Mouse (Mus musculus) left cerebral cortex, adult 18-20 months (tissue): ENCODE measurements around the gene Ndufb7. TPM values are rescaled to one million over a fixed set of nuclear protein-coding genes. Genes with fewer than 3 reads are reported as not detected.
A peak's percentile ranks its signal among the peaks of the same experiment; 100 is the strongest.
"Not testable (repeated sequence)": the region's sequence is repeated elsewhere in the genome, so short reads cannot be mapped to it uniquely, and the experiment has no call there.

Experiments used
- DNase-seq, 2 experiments: peaks; one replicate each; pipeline ENCODE4 v3.0.0; 2021 to 2022; ENCODE audit warnings: low spot score in 2 of 2, mixed read lengths in 1 of 2
- total RNA-seq, 2 experiments: library from RNA; stranded (reverse); gene quantifications; 2 replicates each; pipeline ENCODE4 v1.2.3; 2021

Ndufb7 gene
- total RNA-seq, 2 experiments from 2014 or later: 136 to 155 TPM

DNA sequence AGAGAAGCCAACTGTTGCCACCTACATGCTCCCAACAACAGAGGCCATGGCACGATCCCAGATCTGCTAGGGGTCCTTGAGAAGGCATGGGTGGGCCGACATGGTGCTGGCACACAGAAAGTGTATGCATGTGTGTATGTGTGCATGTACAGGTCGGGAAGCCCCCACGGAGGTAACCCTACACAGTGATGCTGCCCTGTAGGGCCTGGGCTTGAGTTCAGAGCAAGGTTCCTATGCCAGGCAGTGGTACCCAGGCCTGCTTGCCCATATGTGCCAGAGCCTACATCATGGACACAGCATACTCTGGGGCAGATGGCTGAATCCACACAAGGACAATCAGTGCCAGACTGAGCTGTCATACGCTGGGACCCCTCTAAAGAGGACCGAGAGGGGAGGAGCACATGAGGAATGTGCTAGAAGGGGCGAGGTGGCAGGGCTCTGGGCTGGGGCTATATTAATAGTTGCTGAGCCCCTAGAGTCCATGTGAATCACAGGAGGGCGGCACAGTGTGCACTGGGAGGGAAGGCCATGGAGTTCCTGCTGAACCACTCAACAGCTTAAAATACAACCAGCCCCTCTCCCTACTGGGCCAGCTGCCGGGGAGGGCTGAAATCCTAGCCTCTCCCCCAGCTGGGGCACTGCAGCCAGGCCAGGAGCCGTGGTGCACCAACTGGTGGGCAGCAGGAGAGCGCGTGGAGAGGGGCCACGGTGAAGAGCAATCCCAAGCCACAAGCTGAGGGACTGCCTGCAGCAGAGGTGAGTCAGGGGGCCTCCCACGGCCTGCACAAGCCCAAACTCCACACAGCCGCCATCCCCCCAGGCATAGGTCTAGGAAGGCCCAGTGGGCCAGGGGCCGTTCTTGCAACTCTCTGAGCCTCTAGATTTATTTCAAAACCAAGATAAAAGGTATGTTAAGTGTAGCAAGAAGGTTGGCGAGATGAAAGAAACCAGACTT is 9.4 kb downstream of the Ndufb7 start:
- peak in 1 of 2 experiments; percentile 3 for DNase-seq

DNA sequence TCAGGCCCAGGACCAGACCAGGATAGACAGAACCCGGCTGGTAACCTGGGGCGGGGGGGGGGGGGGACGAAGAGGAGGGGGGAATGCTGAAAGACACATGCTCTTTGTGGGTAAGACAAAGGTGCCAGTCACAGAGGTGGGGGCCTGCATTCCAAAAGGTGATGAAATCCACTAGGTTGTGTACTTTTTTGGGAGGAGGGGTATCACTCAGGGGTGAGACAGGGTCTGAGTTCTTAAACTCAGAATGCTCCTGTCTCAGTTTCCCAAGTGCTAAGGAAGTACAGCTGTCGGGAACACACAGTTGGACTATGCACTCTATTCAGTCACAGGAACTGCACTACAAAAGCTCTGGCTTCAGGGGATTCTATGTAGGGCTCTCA is 10.0 kb downstream of the Ndufb7 start:
- peak in 1 of 2 experiments; percentile 1 for DNase-seq

DNA sequence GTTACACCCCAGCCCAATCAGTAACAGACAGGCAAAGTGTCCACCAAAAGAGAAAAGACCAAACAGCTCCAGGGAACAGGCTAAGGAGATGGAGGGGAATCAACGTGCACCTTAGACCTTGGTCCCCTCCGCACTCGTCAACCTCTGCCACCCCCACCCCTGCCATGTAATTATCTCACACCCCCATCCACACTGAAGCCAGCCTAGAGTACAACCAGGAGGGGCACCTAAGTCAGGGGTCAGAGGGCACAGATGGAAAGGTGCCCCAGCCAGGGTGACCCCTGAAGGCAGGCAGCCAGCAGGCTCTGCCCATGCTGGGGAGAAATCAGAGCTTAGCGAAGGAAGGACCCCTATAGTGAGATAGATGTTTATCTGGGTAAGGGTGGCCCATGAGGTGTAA is 10.4 kb downstream of the Ndufb7 start:
- peak in 1 of 2 experiments; percentile 1 for DNase-seq

DNA sequence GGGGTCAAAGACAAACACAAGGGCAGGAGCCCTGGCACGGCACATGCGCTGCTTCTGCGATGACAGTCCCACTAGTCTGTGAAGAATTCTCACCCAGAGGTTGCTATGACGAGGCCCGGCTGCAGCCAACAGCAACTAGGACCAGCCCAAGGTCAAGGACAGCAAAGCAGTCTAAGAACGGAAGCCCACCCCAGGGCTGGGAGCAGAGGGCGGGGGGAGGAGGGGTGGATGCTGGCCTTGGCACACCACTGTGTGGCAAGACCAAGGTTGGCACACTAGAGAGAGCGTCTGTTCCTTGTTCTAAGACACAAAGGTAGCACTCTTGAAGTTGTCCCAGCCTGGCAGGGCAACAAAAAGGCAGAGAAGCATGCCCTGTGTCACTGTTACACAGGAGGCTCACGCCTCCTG is 10.9 kb downstream of the Ndufb7 start:
- peak in 1 of 2 experiments; percentile 9 for DNase-seq

DNA sequence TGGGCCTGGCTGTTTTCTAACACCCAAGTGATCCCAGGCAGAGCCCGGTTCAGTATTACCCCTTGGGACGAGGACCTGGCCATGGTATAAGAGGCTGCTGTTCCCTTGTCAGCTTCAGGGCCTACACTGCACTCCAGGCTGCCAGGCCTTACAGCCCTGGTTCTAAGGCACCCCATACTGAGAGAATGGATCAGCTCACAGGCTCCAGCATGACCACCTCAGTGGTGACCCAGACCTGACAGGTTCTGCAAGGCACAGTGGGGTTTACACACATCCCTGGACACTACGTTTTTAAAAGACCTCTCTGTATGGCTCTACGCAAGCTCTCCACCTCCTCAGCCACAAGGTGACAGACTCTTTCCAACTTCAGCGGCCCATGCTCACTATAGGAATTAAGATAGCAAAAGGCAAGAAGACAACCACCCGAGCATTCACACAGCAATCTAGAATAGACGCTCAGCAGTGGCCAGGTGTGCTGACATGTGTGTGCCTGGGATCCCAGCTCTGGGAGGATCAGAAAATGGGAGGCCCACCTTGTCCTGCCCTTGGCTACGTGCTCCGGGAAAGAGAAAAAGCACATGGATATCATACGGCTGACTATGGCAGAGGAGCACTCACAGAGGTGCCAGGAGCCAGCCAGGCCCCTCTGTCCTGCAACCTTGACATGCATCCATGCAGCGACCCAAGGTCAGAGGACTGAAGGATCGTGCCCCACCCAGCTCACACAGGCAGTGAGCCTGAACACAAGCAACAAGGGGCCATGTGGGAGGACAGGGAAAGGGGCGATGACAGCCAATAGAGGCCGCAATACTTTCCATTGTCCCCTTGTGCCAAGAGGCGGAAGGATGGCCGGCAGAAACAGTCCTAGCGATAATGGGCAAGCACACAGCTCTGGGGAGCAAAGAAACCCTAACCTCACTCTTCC is 11.9 kb downstream of the Ndufb7 start:
- DNase-seq: peak in 1 of 2 experiments; percentile 4

DNA sequence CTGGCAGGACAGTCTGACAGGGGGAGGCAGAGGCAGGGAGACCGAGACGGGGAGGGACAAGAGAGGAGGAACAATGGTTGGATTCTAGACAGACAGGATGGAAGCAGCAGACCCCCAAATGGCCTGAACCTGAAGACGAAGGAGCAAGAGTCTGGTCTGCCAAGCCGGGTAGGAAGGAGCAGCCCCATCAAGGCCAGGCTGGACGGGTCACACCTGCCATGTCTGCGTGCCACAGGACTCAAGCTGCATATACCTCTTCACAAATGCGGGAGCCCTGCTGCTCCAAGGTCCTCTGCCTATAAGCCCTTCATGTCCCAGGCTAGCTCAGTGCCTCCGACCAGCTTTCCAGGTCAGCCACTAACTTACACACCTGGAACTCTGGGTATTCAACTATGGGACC is 13.2 kb downstream of the Ndufb7 start:
- no peak for DNase-seq

DNA sequence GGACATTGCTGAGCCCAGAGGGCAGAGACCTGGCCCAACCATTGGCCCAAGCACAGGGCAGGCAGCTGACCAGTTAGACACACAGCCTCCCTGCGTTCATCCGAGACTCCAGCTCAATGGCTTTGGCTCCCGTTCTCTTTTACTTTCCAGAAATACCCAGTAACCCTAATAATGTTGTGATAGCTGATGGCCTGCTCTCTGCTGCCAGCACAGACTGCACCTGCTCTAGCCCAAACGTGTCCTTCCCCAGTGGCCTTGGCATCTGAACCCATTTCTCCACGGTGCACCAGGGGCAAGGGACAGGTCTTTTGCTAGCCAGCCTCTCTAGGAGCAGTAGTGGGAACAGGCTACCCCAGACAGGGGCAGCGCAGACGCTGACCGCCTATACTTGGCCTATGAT is 14.4 kb downstream of the Ndufb7 start:
- DNase-seq: no peak

DNA sequence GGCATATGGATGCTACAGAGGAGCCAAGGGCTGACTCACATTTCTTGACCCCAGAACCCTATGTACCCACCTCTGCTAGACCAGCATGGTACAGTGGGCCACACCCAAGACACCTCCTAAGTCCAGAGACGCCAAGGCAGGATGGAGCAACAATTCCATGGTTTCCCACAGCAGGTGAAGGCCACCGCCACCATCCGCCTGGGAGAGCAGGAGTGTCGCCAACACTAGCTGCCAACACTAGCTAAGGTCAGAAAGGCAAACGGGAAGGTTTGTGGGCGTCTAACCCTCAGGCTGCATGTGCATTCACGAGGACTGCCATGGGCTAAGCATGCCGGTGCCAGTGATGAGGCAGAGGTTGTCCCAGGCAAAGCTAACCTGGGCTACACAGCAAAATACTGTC is 15.8 kb downstream of the Ndufb7 start:
- DNase-seq: peak in 1 of 2 experiments; percentile 1

DNA sequence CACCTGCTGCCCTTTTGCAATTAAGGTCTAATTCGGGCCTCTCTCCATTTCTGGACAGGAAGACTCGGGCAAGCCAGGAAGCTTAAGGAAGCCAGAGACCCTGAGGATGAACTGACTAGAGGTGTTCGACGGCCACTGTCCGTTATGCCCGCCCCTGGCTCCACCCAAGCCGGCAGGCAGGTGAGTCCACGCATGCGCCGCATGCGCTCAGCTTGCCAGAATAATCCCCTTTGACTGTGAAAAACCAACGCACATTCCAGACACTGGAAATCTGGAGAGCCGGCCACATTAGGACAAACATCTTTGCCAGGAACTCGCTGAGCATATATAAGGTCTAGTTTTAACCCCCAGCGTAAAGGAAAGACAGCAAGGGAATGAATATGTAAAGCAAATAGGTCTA is 16.8 kb downstream of the Ndufb7 start:
- DNase-seq: no peak

DNA sequence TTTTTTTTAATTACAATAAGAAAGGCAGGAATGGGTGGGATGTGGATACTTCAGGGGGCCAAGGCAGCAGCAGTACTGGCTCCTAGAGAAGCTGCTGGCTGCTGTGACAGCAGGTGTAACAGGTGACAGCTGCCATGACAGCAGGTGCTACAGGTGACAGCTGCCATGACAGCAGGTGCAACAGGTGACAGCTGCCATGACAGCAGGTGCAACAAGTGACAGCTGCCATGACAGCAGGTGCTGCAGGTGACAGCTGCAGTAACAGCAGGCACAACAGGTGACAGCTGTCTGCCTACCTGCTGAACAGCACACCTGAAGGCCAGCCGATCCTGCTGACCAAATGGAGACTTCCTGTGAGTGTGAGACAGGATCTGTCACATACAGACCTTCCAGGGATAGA is 18.3 kb downstream of the Ndufb7 start:
- no peak for DNase-seq

DNA sequence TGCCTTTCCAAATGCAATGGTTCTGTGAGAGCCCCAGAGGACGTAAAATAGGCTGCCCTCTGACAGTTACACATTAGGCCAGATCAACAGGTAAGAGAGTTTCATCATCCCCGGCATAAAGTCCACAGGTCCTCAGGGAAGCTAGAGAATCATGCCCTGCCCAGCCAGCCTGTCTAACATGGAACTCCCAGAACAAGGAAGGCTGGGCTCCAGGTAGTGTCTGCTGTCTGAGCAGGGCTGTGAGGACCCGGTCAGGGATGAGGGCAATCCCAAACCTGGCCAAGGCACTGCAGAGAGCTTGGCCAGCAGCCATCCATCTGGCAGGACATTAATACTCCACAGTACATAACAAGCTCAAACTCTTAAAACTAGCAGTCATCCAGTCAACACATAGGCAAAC is 18.9 kb downstream of the Ndufb7 start:
- DNase-seq: no peak

DNA sequence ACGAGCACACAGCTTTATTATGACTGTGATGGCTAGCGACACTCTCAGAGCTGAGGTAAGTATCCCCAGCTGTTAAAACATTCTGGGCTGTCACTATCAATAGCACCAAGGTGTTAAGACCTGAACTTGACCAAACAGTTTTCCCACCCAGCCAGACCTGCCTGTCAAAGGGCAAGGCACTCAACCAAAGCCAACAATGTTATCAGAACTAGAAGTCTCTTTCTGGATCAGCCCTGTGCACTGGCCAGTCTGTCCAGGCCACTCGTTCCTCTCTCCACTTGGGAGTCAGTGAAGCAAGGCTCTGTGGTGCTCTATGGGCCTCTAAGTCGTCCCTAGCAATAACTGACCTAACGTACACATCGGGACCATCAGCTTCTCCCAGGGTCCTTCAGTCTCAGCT is 21.2 kb downstream of the Ndufb7 start:
- no peak for DNase-seq

DNA sequence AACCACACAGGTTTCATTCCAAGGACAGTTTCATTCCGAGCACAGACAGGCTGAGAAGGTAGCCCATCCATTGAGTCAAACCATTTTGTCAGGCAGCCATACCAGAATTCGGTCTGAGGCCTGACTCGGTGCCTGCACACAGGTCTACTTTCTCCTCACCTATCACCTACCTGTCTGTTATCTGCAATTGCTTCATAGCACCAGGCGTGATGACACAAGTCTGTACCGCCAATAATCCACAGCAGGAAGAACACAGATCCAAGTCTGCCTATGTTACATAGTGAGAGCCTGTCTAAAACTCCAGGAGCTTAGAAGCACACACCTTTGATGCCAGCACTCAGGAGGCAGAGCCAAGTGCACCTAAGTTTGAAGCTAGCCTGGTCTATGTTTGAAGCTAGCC is 22.4 kb downstream of the Ndufb7 start:
- DNase-seq: no peak

DNA sequence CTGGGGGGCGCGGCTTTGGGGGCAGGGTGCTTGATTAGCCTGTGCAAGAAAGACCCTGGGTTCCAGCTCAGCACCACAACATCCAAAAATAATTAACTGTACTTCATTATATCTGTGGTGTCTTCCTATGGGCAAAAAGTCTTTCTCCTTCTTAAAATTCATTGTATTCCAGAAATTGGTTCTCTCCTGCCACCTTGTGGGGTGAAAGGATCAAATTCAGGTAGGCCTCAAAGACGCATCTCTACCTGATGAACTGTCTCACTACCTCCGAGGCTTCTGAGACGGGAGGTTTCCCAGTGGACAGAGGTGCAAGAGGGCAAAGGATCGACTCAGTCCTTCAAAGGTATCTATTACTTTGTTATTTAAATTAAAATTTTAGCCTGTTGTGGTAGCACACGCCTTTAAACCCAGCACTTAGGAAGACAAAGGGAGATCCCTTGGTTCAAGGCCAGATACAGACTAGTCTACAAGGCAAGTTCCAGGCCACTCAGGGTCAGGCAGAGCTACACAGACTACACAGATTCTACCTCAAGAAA is 24.1 kb downstream of the Ndufb7 start:
- no peak for DNase-seq

DNA sequence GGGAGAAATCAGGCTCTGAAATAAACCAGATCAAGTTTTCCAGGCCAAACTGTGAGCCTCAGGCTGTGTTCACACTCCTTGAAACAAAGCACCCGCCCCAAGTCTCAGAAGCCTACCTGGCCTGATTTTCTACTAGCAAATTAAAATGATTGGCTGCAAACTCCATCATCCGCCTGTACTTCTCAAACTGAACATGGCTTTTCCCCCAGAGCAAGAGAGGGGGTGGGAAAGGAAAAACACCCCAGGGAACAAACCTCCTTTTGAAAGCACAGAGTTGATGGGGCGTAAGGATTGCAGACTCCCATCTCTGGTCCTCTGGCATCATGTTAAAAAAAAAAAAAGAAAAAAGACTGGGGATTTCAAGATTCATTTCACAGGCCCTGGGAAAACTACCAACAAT is 26.2 kb downstream of the Ndufb7 start:
- DNase-seq: no peak

DNA sequence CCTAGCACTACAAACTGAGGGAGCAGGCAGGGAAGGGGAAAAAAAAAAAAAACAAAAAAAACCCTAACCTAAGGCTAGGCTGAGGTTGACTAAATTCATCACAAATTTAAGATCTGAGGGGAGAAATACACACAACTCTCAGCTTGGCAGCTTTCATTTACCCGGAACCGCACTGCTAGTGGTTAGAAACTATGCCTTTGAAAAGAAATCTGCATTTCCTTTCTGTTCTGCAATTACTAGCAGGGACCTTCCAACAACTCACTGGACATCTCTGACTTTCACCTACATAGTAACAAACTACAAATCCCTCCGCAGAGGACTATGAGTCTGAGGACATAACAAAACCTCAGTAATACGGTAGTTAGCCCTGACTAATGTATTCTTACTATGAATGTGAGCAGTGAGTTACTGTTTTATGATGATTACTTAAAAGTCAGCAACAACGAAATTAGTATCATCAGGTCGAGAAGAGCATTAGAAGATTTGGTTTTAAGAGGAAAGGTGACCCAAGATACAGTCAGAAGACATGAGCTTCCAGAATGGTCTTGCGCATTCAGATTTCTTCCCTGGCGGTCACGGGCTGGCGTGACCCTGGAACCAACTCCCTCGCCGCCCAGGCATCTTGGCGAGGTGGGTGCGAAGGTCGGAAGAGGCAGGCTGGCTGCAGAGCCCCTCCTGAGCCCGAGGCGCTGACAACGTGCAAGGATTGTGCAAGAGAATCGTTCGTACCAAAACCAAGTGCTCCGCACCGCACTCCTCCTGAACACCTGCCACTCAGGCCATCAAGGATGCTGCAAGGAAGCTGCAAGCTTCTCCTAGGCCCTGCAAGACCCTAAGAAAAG is 27.1 kb downstream of the Ndufb7 start:
- no peak for DNase-seq

DNA sequence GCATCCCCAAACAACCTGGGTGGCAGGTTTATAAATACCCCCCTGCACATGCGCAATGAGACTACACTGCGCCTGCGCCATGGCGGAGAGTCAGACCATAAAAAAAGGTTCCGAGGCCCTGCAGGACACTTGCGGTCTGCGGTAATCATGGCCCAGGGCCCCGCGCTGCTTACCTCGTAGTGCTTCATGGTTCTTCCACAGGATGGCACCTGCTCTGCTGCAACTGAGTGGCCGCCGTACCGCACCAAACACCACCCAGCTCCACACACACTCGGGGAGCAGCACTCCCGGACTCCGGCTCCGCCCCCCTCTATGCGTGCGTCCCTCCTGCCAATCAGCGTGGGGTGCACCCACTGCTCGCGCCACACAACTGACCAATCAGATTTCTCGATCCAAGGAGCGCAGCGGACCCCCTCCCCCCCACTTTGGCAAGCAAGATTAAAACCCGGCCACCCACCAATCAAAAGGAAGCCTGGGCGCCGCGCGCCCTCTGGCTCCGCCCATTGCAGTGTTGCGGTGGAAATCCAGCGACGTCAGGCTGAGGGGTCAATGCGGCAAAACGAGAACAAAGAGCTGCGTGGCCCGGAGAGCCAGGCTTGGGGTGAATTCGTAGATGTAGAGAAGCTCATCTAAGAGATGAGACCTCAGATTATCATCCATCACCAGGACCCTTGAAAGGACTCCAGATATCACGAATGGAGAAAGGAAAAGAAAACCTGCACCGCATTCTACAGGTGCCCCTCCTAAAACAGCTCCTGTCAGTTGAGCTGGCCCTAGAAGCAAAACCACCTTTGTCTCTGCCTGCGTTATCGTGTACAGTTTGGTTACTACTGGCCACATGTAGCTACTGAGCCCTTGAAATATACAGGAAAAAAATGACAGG is 27.9 kb downstream of the Ndufb7 start:
- DNase-seq: peak; percentile 96 to 98

DNA sequence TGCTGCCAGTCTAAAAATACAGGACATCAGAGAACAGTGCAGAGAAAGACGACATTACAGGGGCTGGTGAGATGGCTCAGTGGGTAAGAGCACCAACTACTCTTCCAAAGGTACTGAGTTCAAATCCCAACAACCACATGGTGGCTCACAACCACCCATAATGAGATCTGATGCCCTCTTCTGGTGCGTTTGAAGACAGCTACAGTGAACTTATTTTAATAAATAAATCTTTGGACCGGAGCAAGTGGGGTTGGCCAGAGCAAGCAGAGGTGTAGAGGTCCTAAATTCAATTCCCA is 28.5 kb downstream of the Ndufb7 start:
- not testable (repeated sequence) for DNase-seq

DNA sequence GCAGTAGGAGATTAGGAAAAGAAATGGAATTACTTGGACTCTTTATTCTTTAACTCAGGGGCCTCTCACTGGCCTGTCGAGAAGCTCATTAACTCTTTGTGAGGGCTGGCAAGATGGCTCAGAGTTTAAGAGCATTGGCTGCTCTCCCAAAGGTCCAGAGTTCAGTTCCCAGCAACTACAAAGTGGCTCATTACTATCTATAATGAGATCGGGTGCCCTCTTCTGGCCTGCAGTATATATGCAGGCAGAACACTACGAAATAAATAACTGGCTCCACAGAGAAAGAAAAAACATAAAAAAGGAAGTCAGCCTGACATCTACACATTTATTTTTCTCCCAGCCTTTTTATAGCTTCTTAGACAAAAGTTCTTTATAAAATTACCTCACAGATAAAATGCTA is 29.9 kb downstream of the Ndufb7 start:
- DNase-seq: no peak

DNA sequence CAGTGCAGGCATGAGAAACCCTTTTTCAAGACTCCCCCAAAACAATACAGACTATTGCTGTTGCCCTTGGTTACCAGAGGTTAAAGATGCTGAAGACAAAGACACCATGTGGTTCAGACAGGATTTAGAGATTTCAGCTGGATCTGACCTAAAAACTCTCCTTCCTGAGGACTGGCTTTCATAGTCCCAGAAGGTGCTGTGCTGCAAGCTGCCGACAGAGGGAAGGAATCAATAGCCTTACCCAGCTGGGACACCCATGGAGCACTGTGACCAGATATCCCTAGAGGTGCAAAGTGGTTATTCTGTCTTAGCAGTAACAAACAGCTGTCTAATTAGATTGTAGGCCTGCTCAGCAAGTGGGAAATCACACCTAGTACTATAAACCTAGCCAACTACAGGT is 31.7 kb downstream of the Ndufb7 start:
- no peak for DNase-seq
